Mouse (Mus musculus): ENCODE measurements around the gene Zcchc7.

- TF ChIP-seq POLR2A (IDR thresholded peaks at IDR 0.05; ENCODE audit: low read depth, low read length) (no peak), CTCF (IDR thresholded peaks at IDR 0.05; ENCODE audit: extremely low read depth, insufficient read length, insufficient replicate concordance, low read depth, low read length) (no peak)
Observed at GRCm38 (mm10) chr4:44973871-44974270, 218.2 kb downstream of the Zcchc7 start.

Data from small intestine, adult 2 months (tissue).